Mouse (Mus musculus): Measurements from ENCODE around the gene Hist1h2bl.

GRCm38 (mm10) chr13:21706669-21707068, 9.3 kb downstream of the Hist1h2bl start:
- TF ChIP-seq CTCF (conservative IDR thresholded peaks at IDR 0.05; ENCODE audit: low read length) (no peak), NANOG (IDR thresholded peaks at IDR 0.05; ENCODE audit: borderline replicate concordance, low read length) (no peak), POU5F1 (IDR thresholded peaks at IDR 0.05; ENCODE audit: borderline replicate concordance, low read length) (no peak)
